Mouse (Mus musculus) small intestine, adult 2 months (tissue): ENCODE measurements around the gene Dvl2.

Experiments used
- CTCF ChIP-seq: fragments of 200-500 bp; IDR thresholded peaks from 2 replicates; pipeline ENCODE4 v1.5.1; 2012; ENCODE audit warnings: low read depth, mild to moderate bottlenecking, control low read depth, inconsistent platforms, low read length, moderate library complexity, mixed read lengths; ENCODE audit not compliant: insufficient replicate concordance, insufficient read length; ENCODE audit errors: extremely low read depth
- POLR2A ChIP-seq: fragments of 200-500 bp; IDR thresholded peaks from 2 replicates; pipeline ENCODE4 v1.6.1; 2012; ENCODE audit warnings: low read depth, mild to moderate bottlenecking, control low read depth, inconsistent platforms, low read length, moderate library complexity

- TF ChIP-seq POLR2A: peak; percentile 92
- TF ChIP-seq CTCF: no peak
These were observed 3.3 kb upstream of the Dvl2 start for GRCm38 (mm10) chr11:69997070-69997509.
